10 mouse cellular contexts compared by ENCODE assay signal in genomic region chr10:7117785-7118184, GRCm38 (mm10).
DNase-seq lines count a peak whose midpoint lies in the region; ATAC-seq and TF ChIP-seq lines count a peak whose summit lies in the region.
"Had no signal": no experiment of that assay in that cellular context is flagged by ENCODE, and none has a peak within 500 bp of the region (broad histone marks: within the 10 kb centered on the region; RNA-seq: fewer than 3 reads in every experiment).

No protein-coding gene starts in this region.

- no peak overlapping the region for H3K4me2 ChIP-seq in liver, postnatal 0 days (ENCODE audit: low read depth, low read length)
- H3K4me2 ChIP-seq in stomach, embryonic 14.5 days (replicated peaks; ENCODE audit: low read depth, low read length) = no peak overlapping the region
- H3K4me2 ChIP-seq in forebrain, embryonic 13.5 days = no peak overlapping the region
- H3K4me2 ChIP-seq: neural tube, embryonic 12.5 days had no signal

- TF ChIP-seq CTCF in liver, postnatal 0 days (IDR thresholded peaks at IDR 0.05; ENCODE audit: low read depth) = no peak

- peaks cover 6% of the 10 kb centered on the region; the same call in 1 of the 2 replicates for H3K4me1 ChIP-seq in liver, postnatal 0 days (ENCODE audit: insufficient read depth)
- H3K4me1 ChIP-seq in stomach, embryonic 14.5 days (ENCODE audit: control insufficient read depth, insufficient read depth, low read length) = 0 out of 2 replicates have a peak, but pooled peaks cover 6% of the 10 kb centered on the region
- no peaks in the 10 kb centered on the region for H3K4me1 ChIP-seq in forebrain, embryonic 13.5 days
- H3K4me1 ChIP-seq: neural tube, embryonic 12.5 days had no signal

- 77% methylated on average over 7 of the region's 7 CpGs for WGBS in liver, postnatal 0 days (ENCODE audit: insufficient replicate concordance)
- 36% methylated on average over 7 of the region's 7 CpGs for WGBS in stomach, embryonic 14.5 days
- 91% methylated on average over 7 of the region's 7 CpGs for WGBS in forebrain, embryonic 13.5 days

- H3K27ac ChIP-seq in liver, postnatal 0 days (ENCODE audit: low read depth) = no peak overlapping the region
- peak overlapping the region; percentile 21; the same call in 1 of the 2 replicates for H3K27ac ChIP-seq in stomach, embryonic 14.5 days (ENCODE audit: low read length)
- H3K27ac ChIP-seq in forebrain, embryonic 13.5 days = no peak overlapping the region
- H3K27ac ChIP-seq: liver, embryonic 14.5 days; neural tube, embryonic 12.5 days had no signal

- H3K9ac ChIP-seq in liver, postnatal 0 days (replicated peaks) = no peak overlapping the region
- no peak overlapping the region for H3K9ac ChIP-seq in stomach, embryonic 14.5 days (replicated peaks; ENCODE audit: low read depth, low read length)
- no peak overlapping the region for H3K9ac ChIP-seq in forebrain, embryonic 13.5 days
- H3K9ac ChIP-seq: liver, embryonic 14.5 days; neural tube, embryonic 12.5 days had no signal

- H3K4me3 ChIP-seq in liver, postnatal 0 days (ENCODE audit: low read depth, low read length) = no peak overlapping the region
- no peak overlapping the region for H3K4me3 ChIP-seq in stomach, embryonic 14.5 days (ENCODE audit: low read depth, low read length)
- H3K4me3 ChIP-seq in forebrain, embryonic 13.5 days = no peak overlapping the region
- H3K4me3 ChIP-seq: neural tube, embryonic 12.5 days had no signal

- no peak for DNase-seq in frontal cortex, postnatal 25 days (ENCODE audit: low spot score in 2 of 2)
- DNase-seq in liver = peak; percentile 14
- no peak for DNase-seq in liver, postnatal 0 days
- peak; percentile 60 for DNase-seq in gastrocnemius, postnatal 25 days
- no peak for DNase-seq in spleen, postnatal 4 days (ENCODE audit: low spot score in 2 of 2)

- peaks cover 12% of the 10 kb centered on the region for H3K36me3 ChIP-seq in liver, postnatal 0 days (replicated peaks; ENCODE audit: insufficient read depth, low read length)
- H3K36me3 ChIP-seq in stomach, embryonic 14.5 days (ENCODE audit: control insufficient read depth, insufficient read depth, low read length) = peaks cover 8% of the 10 kb centered on the region; the same call in 1 of the 2 replicates
- H3K36me3 ChIP-seq in forebrain, embryonic 13.5 days (ENCODE audit: poor library complexity, severe bottlenecking) = peaks cover 10% of the 10 kb centered on the region; the same call in 1 of the 2 replicates

- H3K9me3 ChIP-seq in liver, postnatal 0 days (ENCODE audit: low read length) = no peaks in the 10 kb centered on the region
- H3K9me3 ChIP-seq in stomach, embryonic 14.5 days (ENCODE audit: control insufficient read depth, low read depth, low read length) = no peaks in the 10 kb centered on the region
- no peaks in the 10 kb centered on the region for H3K9me3 ChIP-seq in forebrain, embryonic 13.5 days (replicated peaks)
- H3K9me3 ChIP-seq: neural tube, embryonic 12.5 days had no signal

- no peak for TF ChIP-seq EP300 in liver, postnatal 0 days (IDR thresholded peaks at IDR 0.05; ENCODE audit: low read depth)

- H3K27me3 ChIP-seq in liver, postnatal 0 days (ENCODE audit: insufficient read depth, low read length) = no peaks in the 10 kb centered on the region
- H3K27me3 ChIP-seq in stomach, embryonic 14.5 days (ENCODE audit: control insufficient read depth, insufficient read depth, low read length) = no peaks in the 10 kb centered on the region
- no peaks in the 10 kb centered on the region for H3K27me3 ChIP-seq in forebrain, embryonic 13.5 days
- H3K27me3 ChIP-seq: neural tube, embryonic 12.5 days had no signal

- ATAC-seq in frontal cortex, adult (ENCODE audit: low TSS enrichment) = peak; percentile 26; the same call in 1 of the 2 replicates
- ATAC-seq in liver, postnatal 0 days = no peak
- ATAC-seq in stomach, embryonic 14.5 days (ENCODE audit: insufficient number of reproducible peaks, insufficient read depth, low FRiP score, low read depth) = peak; percentile 76
- no peak for ATAC-seq in forebrain, embryonic 13.5 days

Comparison
In these comparisons a context has a peak if more than half of its experiments do, and no peak if none do; other contexts are left out.
1. DNase-seq: peak in liver (single experiment) and gastrocnemius, postnatal 25 days (single experiment); none in frontal cortex, postnatal 25 days (0 of 2), liver, postnatal 0 days (single experiment) and spleen, postnatal 4 days (0 of 2).
2. ATAC-seq: peak in frontal cortex, adult (single experiment) and stomach, embryonic 14.5 days (single experiment); none in liver, postnatal 0 days (single experiment) and forebrain, embryonic 13.5 days (single experiment).